Mouse (Mus musculus) heart, postnatal 36 days (tissue): Measurements from ENCODE around the gene Hist2h3c2. TPM values are rescaled to one million over a fixed set of nuclear protein-coding genes. Genes with fewer than 3 reads are reported as not detected.
"Not testable (repeated sequence)": the region's sequence is repeated elsewhere in the genome, so short reads cannot be mapped to it uniquely, and the experiment has no call there.

Source experiments
- DNase-seq, 2 experiments: peaks; one replicate each; pipeline ENCODE4 v3.0.0; 2021 to 2022
- intact Hi-C: fragments of 180-260 bp; cut with DNase I; formaldehyde crosslinking; loops from one replicate; pipeline ENCODE4 v1.15.1; 2025
- microRNA-seq, 2 experiments: library from miRNA; unstranded; fragments of <30 nt; microRNA quantifications; one replicate each; pipeline ENCODE4 v1.2.0; 2021; ENCODE audit warnings: borderline number of aligned reads in 2 of 2
- total RNA-seq, 2 experiments: library from RNA; stranded (reverse); gene quantifications; 2 replicates each; pipeline ENCODE4 v1.2.3; 2021

The Hist2h3c2 gene
- total RNA-seq, 2 experiments from 2014 or later: 8.9 to 10.6 TPM

- intact Hi-C loops: no loop called here
- no peak for DNase-seq
Measured at GRCm38 (mm10) chr3:96209242-96209641, 29.7 kb downstream of the Hist2h3c2 start.

GRCm38 (mm10) chr3:96207819-96208218 lies 31.1 kb downstream of the Hist2h3c2 start:
- intact Hi-C loops: no loop called here
- no peak for DNase-seq

GRCm38 (mm10) chr3:96199731-96200130 lies 39.2 kb downstream of the Hist2h3c2 start:
- DNase-seq: no peak
- intact Hi-C loops: no loop called here

GRCm38 (mm10) chr3:96198601-96199251 lies 40.2 kb downstream of the Hist2h3c2 start:
- DNase-seq, intact Hi-C loops: not testable (repeated sequence)

GRCm38 (mm10) chr3:96198181-96198580 lies 40.7 kb downstream of the Hist2h3c2 start:
- DNase-seq: no peak
- intact Hi-C loops: no loop called here

GRCm38 (mm10) chr3:96197129-96197749 lies 41.7 kb downstream of the Hist2h3c2 start:
- intact Hi-C loops: no loop called here
- peak; percentile 85 for DNase-seq

GRCm38 (mm10) chr3:96196437-96197128 lies 42.3 kb downstream of the Hist2h3c2 start:
- no peak for DNase-seq
- intact Hi-C loops: no loop called here

- DNase-seq: no peak
- intact Hi-C loops: no loop called here
Measured at GRCm38 (mm10) chr3:96195616-96196313, 43.2 kb downstream of the Hist2h3c2 start.

GRCm38 (mm10) chr3:96194966-96195365 lies 44.0 kb downstream of the Hist2h3c2 start:
- DNase-seq: no peak
- intact Hi-C loops: no loop called here

GRCm38 (mm10) chr3:96192977-96193376 lies 46.0 kb downstream of the Hist2h3c2 start:
- no peak for DNase-seq
- intact Hi-C loops: no loop called here

Small RNAs within 50 kb of the gene (microRNA-seq; reads per million reads assigned to microRNA genes)
- 0 reads per million in 2 experiments for gene Gm44492
- gene Gm47311: 0 reads per million in 2 experiments
- 0 reads per million in 2 experiments for gene Gm47313

Other genes starting within 250 kb of the Hist2h3c2 start
- 10 to 100 TPM; 73.4 to 81.1 TPM for gene Plekho1, start 243.1 kb downstream of the Hist2h3c2 start, total RNA-seq
- gene Vps45, start 180.7 kb downstream of the Hist2h3c2 start, total RNA-seq: 10 to 100 TPM; 22.3 to 26.0 TPM
- gene Otud7b, start 134.6 kb downstream of the Hist2h3c2 start, total RNA-seq: 10 to 100 TPM; 56.7 to 67.6 TPM
- 1 to 10 TPM; 2.0 to 5.6 TPM for gene Mtmr11, start 77.1 kb downstream of the Hist2h3c2 start, total RNA-seq
- 10 to 100 TPM; 15.1 to 17.3 TPM for gene Sf3b4, start 66.8 kb downstream of the Hist2h3c2 start, total RNA-seq
- gene Sv2a, start 58.0 kb downstream of the Hist2h3c2 start, total RNA-seq: 1 to 10 TPM; 3.4 to 9.9 TPM
- 10 to 100 TPM; 25.1 to 26.9 TPM for gene Bola1, start 19.4 kb downstream of the Hist2h3c2 start, total RNA-seq
- gene Hist2h2ab, start 19.3 kb downstream of the Hist2h3c2 start, total RNA-seq: 1 to 10 TPM; 1.9 to 2.3 TPM
- gene Hist2h2ac, start 18.2 kb downstream of the Hist2h3c2 start, total RNA-seq: 10 to 100 TPM; 32.1 to 35.4 TPM
- gene Hist2h2be, start 18.0 kb downstream of the Hist2h3c2 start, total RNA-seq: 10 to 100 TPM in 1 of 2 experiments, 1 to 10 TPM in 1; 8.3 to 10.5 TPM
- 100 to 1,000 TPM; 243 to 253 TPM for gene Hist2h2aa2, start 1.1 kb upstream of the Hist2h3c2 start, total RNA-seq
- 10 to 100 TPM in 1 of 2 experiments, 1 to 10 TPM in 1; 6.4 to 16.6 TPM for gene Hist2h2aa1, start 6.4 kb upstream of the Hist2h3c2 start, total RNA-seq
- gene Hist2h3c1, start 7.6 kb upstream of the Hist2h3c2 start, total RNA-seq: not detected
- 10 to 100 TPM; 14.0 to 17.5 TPM for gene Hist2h4, start 24.2 kb upstream of the Hist2h3c2 start, total RNA-seq
- gene Hist2h3b, start 29.5 kb upstream of the Hist2h3c2 start, total RNA-seq: 10 to 100 TPM; 36.6 to 38.6 TPM
- gene Hist2h2bb, start 30.6 kb upstream of the Hist2h3c2 start, total RNA-seq: 10 to 100 TPM; 51.8 to 59.2 TPM
- gene Fcgr1, start 54.8 kb upstream of the Hist2h3c2 start, total RNA-seq: 1 to 10 TPM in 1 of 2 experiments, under 1 TPM in 1; 0.47 to 1.4 TPM
- not detected for gene BC107364, start 213.2 kb upstream of the Hist2h3c2 start, total RNA-seq